Comparison of ENCODE assay signal across 8 mouse cellular contexts in the genomic region with DNA sequence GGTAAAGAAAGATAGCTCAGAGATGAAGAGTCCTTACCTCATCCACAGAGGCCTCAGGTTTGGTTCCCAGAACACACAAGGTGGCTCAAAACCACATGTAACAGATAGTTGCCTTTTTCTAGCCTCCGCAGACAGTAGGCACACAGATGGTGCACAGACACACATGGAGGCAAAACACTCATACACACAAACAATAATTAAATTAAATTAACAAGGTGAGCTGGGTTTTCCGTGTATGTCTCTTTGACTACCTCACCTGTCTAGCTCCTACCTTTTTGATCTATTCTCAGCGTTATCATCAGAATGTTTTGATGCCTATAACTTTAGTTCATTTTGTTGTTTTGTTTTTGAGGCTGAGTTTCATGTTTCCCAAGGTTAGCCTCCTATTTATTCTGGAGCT. TPM values are rescaled to one million over a fixed set of nuclear protein-coding genes. Genes with fewer than 3 reads are reported as not detected.
DNase-seq lines count a peak whose midpoint lies in the region; ATAC-seq and TF ChIP-seq lines count a peak whose summit lies in the region.

Gene Rhog, minus strand, starts transcription at position 101 of the 400 bp plus-strand sequence.

- H3K4me3 ChIP-seq in layer of hippocampus, adult 2 months: no peak within 1 kb of the TSS
- no peak within 1 kb of the TSS for H3K4me3 ChIP-seq in heart, adult 2 months
- no peak within 1 kb of the TSS for H3K4me3 ChIP-seq in midbrain, embryonic 13.5 days (replicated peaks)

- no peak for DNase-seq in layer of hippocampus, adult 2 months (ENCODE audit: low spot score in 2 of 2)
- no peak for DNase-seq in layer of hippocampus, adult 9-11 months
- no peak for DNase-seq in brain, embryonic 14.5 days (ENCODE audit: low read depth)
- DNase-seq in heart, adult 2 months: no peak
- DNase-seq in layer of hippocampus, postnatal 10 days (ENCODE audit: low spot score in 2 of 2): no peak
- DNase-seq in right cerebral cortex, adult 2 months (ENCODE audit: low spot score in 2 of 2): no peak
- no peak for DNase-seq in spleen, postnatal 36 days (ENCODE audit: low spot score in 2 of 2)

- no peaks in the 10 kb centered on the region for H3K27me3 ChIP-seq in heart, adult 2 months (ENCODE audit: control insufficient read depth, insufficient read depth, low read length)
- no peaks in the 10 kb centered on the region for H3K27me3 ChIP-seq in midbrain, embryonic 13.5 days

- WGBS in heart, adult 2 months: 86% methylated on average over 3 of the region's 3 CpGs
- WGBS in midbrain, embryonic 13.5 days: 79% methylated on average over 3 of the region's 3 CpGs

- H3K79me2 ChIP-seq in heart, adult 2 months (replicated peaks; ENCODE audit: control insufficient read depth, insufficient read depth, low read length): no peaks in the 10 kb centered on the region

- no peak within 1 kb of the TSS for H3K27ac ChIP-seq in layer of hippocampus, adult 2 months
- H3K27ac ChIP-seq in heart, adult 2 months: no peak within 1 kb of the TSS
- no peak within 1 kb of the TSS for H3K27ac ChIP-seq in midbrain, embryonic 13.5 days

- TF ChIP-seq CTCF in layer of hippocampus, adult 2 months (conservative IDR thresholded peaks at IDR 0.05): no peak
- TF ChIP-seq CTCF in brain, embryonic 14.5 days (IDR thresholded peaks at IDR 0.05; ENCODE audit: borderline replicate concordance, extremely low read depth, insufficient read depth, insufficient read length): no peak
- no peak for TF ChIP-seq CTCF in heart, adult 2 months (IDR thresholded peaks at IDR 0.05)

- TF ChIP-seq POLR2A in brain, embryonic 14.5 days (IDR thresholded peaks at IDR 0.05; ENCODE audit: borderline replicate concordance, extremely low read depth, insufficient read depth, insufficient read length, poor library complexity, severe bottlenecking): no peak
- no peak for TF ChIP-seq POLR2A in heart, adult 2 months (IDR thresholded peaks at IDR 0.05; ENCODE audit: insufficient read depth, low read depth, low read length)

- ATAC-seq in midbrain, embryonic 13.5 days: no peak

- intact Hi-C loops in heart, adult 2 months (cut with DNase I): no loop called here

- no peaks in the 10 kb centered on the region for H3K36me3 ChIP-seq in heart, adult 2 months (ENCODE audit: control insufficient read depth, insufficient read depth, low read length)
- H3K36me3 ChIP-seq in midbrain, embryonic 13.5 days: no peaks in the 10 kb centered on the region

- TF ChIP-seq EP300 in heart, adult 2 months (IDR thresholded peaks at IDR 0.05; ENCODE audit: insufficient read depth, low read depth, low read length): no peak

- no peak within 1 kb of the TSS for H3K9ac ChIP-seq in heart, adult 2 months (ENCODE audit: low read depth, low read length)
- H3K9ac ChIP-seq in midbrain, embryonic 13.5 days (replicated peaks): no peak within 1 kb of the TSS

- H3K4me1 ChIP-seq in heart, adult 2 months (ENCODE audit: control insufficient read depth, insufficient read depth, low read length): peaks cover 1% of the 10 kb centered on the region; the same call in 1 of the 2 replicates
- peaks cover 3% of the 10 kb centered on the region for H3K4me1 ChIP-seq in midbrain, embryonic 13.5 days (replicated peaks)

- no peaks in the 10 kb centered on the region for H3K9me3 ChIP-seq in midbrain, embryonic 13.5 days

- H3K4me2 ChIP-seq in midbrain, embryonic 13.5 days (replicated peaks): no peak within 1 kb of the TSS

RNA-seq across cellular contexts. Expression of gene Rhog, which starts in this region (rescaled TPM):
- total RNA-seq in layer of hippocampus, adult 2 months (2021): 10 to 100 TPM; 23.4 to 23.9 TPM
- 12.5 and 18.0 TPM in 2 replicates for polyA plus RNA-seq in brain, embryonic 14.5 days (2012; rRNA removed)
- 10 to 100 TPM; 22.4 to 26.3 TPM for total RNA-seq in heart, adult 2 months (2021)
- polyA plus RNA-seq in heart, adult 2 months (2012; rRNA removed): 22.5 and 34.2 TPM in 2 replicates
- total RNA-seq in layer of hippocampus, postnatal 10 days (2021): 10 to 100 TPM; 15.8 to 16.3 TPM
- polyA plus RNA-seq in midbrain, embryonic 13.5 days (2015; fragmentation: Nextera tagmentation; extraction: Ambion mirVana): 14.4 and 17.6 TPM in 2 replicates
